Mouse (Mus musculus) left cerebral cortex, adult 8-10 months (tissue): ENCODE measurements around the gene Inafm1. TPM values are rescaled to one million over a fixed set of nuclear protein-coding genes. Genes with fewer than 3 reads are reported as not detected.
"Not testable (repeated sequence)": the region's sequence is repeated elsewhere in the genome, so short reads cannot be mapped to it uniquely, and the experiment has no call there.

Source experiments
- DNase-seq, 2 experiments: peaks; one replicate each; pipeline ENCODE4 v3.0.0; 2022; ENCODE audit warnings: low spot score in 2 of 2
- total RNA-seq, 4 experiments: library from RNA; stranded (reverse); gene quantifications; 2 replicates each; pipeline ENCODE4 v1.2.4; 2022

Gene Inafm1
- total RNA-seq, 4 experiments from 2014 or later: 34.6 to 36.9 (median 36.6) TPM

GRCm38 (mm10) chr7:16298927-16299326, 25.5 kb upstream of the Inafm1 start:
- DNase-seq: no peak

- no peak for DNase-seq
These were observed 24.2 kb upstream of the Inafm1 start for GRCm38 (mm10) chr7:16297616-16298015.

DNA sequence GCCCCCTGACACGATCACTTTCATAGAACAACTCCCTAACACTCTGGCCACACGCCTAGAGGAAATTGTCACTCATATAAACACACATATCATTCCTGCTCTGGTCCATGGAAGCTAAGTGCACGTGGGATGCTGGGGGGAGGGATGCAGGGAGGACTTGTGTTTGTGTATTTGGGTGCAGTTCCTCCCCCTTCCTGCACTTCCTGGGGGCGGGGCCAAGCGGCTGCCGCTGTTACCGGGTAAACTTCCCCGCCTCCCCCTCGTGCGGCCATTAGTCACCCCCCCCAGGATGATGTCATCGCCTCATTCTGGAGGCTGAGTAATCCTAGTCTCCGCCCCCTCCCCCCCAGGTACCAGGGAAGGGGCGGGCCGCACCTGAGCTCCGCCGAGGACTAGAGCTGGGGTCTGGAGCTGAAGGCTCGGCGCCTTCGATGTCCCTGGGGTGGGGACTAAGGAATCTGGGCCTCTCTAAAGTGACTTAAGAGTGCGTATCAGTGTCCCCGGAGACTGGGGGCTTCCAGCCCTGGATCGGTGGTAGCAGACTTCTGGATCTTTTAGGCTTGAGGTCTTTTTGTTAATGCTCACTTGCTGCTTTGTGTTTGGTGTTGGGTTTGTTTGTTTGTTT, 23.5 kb upstream of the Inafm1 start:
- DNase-seq: peak; percentile 52 to 83

DNA sequence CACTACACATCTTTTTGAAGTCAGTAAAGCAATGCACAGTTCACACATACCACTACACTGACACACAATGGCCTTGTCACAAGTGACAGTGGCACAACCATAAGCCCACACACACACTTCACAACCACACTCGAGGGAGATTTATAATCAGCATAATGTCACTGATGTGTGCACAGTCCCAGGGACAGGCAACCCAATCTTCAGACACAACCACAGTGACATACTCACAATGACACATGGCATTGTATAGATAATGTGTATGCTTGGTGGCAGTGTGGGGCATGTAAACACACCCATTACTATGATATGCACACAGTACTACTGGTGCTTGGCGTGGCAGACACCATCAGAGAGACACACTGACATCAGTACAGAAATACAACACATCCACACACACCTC, 22.7 kb upstream of the Inafm1 start:
- DNase-seq: no peak

DNA sequence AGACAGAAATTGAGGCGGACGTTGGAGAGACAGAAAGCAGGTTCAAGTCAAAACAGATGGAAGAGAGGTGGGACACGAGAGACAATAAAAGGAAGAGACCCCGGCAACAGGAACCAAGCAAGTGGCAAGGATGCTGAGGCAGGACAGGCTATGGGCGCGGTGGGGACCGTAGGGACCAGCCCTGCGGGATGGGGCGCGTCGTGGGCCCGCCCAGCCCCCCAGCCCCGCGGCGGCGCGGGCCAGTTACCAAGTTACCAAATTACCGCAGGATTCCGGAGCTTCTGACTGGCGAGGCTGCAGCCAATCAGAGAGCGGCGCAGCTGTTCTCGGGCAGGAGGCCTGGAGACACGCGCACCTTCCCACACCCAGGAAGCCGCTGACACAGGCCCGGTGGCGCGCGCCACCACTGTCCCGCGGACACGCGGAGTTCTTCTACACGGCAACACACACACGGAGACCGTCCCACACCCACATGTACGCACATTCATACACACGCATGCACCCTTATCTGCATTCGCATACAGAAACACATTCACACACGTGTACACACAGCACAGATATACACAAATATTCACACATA, 22.0 kb upstream of the Inafm1 start:
- peak; percentile 42 to 85 for DNase-seq

GRCm38 (mm10) chr7:16294837-16295236, 21.4 kb upstream of the Inafm1 start:
- DNase-seq: peak; percentile 87 to 96

GRCm38 (mm10) chr7:16294346-16294745, 20.9 kb upstream of the Inafm1 start:
- DNase-seq: no peak

DNA sequence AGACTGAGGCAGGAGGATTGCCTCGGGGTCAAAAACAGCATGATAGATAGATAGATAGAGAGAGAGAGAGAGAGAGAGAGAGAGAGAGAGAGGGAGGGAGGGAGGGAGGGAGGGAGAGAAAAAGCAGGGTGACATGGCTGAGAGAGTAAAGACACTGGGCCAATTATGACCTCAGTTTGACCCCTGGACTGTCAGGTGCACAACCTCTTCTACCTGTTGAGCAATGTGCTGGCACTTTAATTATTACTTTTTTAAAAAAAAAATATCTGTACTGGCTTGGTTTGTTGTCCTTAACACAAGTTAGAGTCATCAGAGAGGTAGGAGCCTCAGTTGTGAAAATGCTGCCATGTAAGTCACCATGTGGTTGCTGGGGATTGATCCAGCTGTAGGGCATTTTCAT, 14.4 kb upstream of the Inafm1 start:
- no peak for DNase-seq

DNA sequence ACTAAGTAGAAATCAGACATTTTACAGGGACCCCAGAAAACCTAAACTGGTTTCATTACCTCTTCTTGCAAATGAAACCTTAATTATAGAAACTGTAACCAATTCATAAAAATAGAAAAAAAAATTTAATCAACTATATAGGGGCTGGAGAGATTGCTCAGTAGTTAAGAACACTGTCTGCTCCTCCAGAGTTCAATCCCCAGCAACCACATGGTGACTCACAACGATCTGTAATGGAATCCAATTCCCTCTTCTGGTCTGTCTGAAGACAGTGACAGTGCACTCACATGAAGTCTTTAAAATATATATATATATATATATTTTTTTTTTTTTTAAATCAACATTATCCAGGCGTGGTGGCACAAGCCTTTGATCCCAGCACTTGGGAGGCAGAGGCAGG, 13.6 kb upstream of the Inafm1 start:
- no peak for DNase-seq

DNA sequence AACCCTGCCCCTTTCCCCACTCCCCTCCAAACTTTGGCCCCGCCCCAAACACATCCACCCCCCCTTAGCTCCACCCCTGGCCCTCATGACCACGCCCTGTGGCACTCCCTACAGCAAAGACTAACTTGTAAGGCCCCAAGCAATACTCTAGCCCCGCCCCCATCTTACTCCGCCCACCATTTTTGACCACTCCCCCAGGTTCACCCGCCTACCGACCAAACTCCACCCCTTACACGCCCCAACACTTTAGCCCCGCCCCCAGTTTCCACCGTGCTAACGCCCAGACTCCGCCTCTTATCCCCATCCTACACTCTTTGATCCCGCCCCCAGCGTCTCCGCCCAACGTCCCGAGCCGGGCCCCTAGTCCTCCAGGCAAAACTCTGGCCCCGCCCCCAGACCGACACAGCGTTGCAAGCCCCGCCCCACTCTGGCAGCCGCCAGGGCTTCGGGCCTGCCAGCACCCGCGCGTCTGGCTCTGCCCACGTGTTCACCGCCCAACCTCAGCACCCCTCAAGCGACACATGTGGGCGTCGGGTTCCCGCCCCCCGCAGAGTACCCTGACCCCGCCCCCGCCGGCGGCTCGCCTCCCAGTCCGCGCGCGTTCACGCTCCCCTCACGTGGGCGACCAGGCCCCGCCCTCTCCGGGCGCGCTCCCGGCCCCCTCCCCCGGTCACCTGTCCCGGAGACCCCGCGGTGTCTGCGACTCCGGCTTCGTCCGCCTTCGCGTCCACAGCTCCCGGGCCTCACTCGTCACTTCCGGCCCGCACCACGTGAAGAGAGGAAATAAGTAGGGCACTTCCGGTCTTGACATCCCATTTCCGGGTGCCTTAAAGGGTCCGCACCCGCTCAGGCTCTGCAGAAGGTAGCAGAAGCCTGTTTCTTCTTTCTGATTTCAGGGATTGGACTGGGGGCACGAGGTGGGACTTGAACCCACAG, 12.9 kb upstream of the Inafm1 start, which contains the start of gene Ccdc9:
Ccdc9 (minus strand) TSS at position 770 of the 936 bp plus-strand sequence.
- peak; percentile 95 to 99 for DNase-seq

DNA sequence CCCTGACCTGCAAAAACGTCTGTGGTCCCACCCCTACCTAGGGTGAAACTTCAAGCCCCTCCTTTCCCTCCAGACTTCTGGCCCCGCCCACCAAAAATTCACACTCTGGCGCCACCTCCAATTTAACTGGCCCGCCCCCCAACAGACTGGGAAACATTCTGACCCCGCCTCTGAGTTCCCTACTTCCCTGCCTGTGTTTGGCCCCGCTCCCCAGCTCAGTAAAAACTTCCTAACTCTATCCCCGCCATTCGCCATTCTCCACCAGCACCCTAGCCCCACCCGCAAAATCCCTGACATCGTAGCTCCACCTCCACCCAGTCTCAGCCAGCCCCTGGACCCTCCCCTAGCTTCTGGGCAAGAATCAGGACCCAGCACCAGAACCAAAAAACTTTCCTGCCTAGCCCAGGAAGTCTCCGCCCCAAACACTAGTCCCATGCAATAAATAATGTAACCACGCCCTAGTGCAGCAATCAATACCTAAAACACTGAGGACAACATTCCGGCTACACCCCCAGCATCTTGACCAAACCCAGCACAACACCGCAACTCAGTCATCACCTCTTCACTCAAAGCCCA, 12.1 kb upstream of the Inafm1 start:
- peak in 1 of 2 experiments; percentile 64 for DNase-seq

- no peak for DNase-seq
These were observed 11.5 kb upstream of the Inafm1 start for GRCm38 (mm10) chr7:16284904-16285303.

- DNase-seq: no peak
These were observed 10.6 kb upstream of the Inafm1 start for GRCm38 (mm10) chr7:16284001-16284400.

- DNase-seq: no peak
These were observed 8.9 kb upstream of the Inafm1 start for GRCm38 (mm10) chr7:16282334-16282733.

GRCm38 (mm10) chr7:16280721-16281120, 7.3 kb upstream of the Inafm1 start:
- no peak for DNase-seq

DNA sequence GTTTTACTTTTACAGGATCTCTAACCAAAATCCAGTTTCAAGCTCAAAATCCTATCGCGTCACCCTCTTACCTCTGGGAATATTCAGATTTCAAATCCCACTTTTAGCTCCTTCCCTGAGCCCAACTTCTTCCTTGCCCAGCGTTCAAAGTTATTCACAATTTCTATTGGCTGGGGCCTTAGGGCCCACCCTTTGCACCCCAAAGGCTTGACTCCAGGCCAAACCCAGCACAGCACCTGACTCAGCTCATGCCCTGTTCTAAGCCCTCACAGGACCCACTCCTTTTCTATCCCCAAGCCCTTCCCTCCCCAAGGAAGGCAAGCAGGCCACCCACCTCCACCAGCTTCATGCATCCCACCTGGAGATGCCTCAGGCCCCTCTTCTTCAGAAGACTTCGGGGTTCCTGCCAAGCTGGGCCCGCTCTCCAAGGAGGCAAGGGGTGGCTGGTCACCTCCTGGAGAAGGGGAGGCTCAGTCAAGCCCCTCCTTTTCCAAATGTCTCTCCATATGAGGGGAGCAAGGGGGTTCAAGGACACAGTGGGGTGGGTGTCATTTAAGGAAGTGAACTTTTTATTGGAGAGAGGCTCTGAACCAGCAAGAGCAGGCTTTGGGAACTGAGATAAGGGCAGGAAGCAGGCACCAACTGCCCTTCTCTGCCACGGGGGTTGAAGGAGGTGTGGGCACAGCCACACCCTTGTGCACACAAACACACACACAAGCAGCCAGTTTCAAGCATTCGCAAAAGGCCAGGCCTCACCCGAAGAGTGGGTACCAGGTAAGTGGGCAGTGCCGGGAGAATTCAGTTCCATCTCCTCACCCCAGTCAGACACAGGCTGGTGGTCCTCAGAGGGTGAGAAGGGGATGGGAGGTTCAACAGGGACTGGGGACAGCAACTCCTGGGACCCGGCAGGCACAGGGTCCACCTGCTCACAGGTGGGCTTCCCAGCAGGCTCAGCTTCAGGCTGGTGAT, 1.8 kb upstream of the Inafm1 start:
- no peak for DNase-seq

DNA sequence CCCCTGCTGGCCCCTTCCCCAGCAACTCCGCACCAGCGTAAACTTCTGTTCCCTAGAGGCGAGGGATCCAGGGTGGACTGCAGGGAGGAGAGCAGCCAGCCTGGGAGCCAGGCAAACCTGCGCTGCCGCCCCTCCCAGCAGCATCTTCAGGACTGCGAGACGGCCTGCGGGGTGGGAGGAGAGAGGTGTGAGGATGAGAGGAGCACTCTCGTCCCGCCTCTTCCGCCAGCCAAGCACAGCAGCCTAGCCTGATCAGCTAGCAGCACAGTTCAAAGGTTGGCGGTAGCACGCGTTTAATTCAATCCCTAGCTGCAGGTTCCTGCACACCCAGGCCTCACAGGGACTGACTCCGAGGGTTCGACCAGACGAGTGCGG, 336 bp upstream of the Inafm1 start:
- DNase-seq: peak; percentile 58 to 64

DNA sequence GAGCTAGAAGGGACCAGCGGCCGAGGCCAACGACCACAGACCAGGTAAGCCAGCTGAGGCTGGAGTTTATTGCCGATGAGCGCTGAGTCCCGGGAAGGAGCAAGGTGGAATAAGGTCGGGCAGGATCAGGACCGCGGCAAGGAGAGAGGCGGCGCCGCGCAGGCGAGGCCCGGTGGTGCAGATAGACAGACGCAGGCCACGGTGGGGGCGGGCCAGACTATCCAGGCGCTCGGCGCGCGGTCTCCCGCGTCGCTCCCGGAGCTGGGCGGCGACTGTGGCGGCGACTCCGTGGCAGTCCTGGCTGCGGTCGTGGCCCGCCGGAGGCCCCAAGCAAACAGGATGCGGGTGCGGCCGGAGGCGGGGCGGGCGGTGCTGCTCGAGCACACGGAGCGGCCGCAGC, 736 bp downstream of the Inafm1 start:
- DNase-seq: peak; percentile 48 to 70

DNA sequence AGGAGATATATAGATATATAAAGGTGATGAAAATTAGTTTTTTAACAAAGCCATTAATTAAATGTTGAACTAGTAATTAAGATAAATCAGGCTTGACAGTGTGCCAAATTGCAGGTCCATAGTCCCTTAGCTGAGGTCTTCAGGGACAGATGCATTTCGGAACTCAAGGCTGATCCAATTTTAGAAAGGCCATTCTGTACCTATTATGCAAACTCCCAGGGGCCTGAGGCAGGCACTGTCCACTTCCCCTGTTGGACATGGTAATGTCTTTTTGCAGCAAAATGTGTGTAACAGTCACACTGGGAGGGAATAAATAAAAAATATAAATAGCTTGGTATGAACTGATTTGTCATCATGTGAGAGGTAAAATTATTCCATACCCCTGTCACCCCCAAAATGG, 2.3 kb downstream of the Inafm1 start:
- no peak for DNase-seq

DNA sequence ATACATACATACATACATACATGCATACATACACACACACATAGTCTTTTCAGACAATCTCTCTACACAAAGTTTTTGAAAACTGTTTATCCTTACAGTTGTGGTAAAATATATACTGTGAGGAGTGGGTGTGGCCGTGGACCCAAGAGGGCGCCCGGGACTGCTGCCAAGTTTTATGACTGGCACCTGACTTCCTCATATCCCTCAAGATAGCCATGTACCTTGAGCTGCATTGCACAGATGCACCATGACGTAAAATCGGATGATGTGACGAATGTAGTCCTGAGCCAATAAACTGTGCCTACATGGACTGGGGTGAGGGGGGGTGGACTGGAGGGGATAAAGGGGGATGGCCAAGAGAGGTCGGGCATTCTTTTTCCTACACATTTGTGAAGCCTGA, 6.8 kb downstream of the Inafm1 start:
- not testable (repeated sequence) for DNase-seq

- DNase-seq: no peak
These were observed 7.6 kb downstream of the Inafm1 start for GRCm38 (mm10) chr7:16265856-16266255.
